Mouse (Mus musculus) midbrain, embryonic 12.5 days (tissue): ENCODE measurements around the gene Hcrtr1. TPM values are rescaled to one million over a fixed set of nuclear protein-coding genes. Genes with fewer than 3 reads are reported as not detected.

ENCODE experiments used
- ATAC-seq: fragments of 200-750 bp; cut with Nextera tagmentation; 2 replicates; pipeline ENCODE4 v1.8.0; 2017; ENCODE audit warnings: low read depth, moderate TSS enrichment, moderate library complexity; ENCODE audit not compliant: low FRiP score
- H3K27ac ChIP-seq: fragments of 300-500 bp; sonication (generic); replicated peaks from 2 replicates; pipeline ENCODE4 v1.5.1; 2016; ENCODE audit warnings: mild to moderate bottlenecking
- H3K27me3 ChIP-seq: fragments of 300-500 bp; sonication (generic); 2 replicates; pipeline ENCODE4 v1.6.1; 2016; ENCODE audit warnings: mild to moderate bottlenecking
- H3K36me3 ChIP-seq: fragments of 300-500 bp; sonication (generic); 2 replicates; pipeline ENCODE4 v1.6.1; 2016
- H3K4me1 ChIP-seq: fragments of 300-500 bp; sonication (generic); 2 replicates; pipeline ENCODE4 v1.6.1; 2016
- H3K4me2 ChIP-seq: fragments of 300-500 bp; sonication (generic); replicated peaks from 2 replicates; pipeline ENCODE4 v1.6.1; 2016; ENCODE audit warnings: mild to moderate bottlenecking, moderate library complexity
- H3K4me3 ChIP-seq: fragments of 300-500 bp; sonication (generic); 2 replicates; pipeline ENCODE4 v1.5.1; 2016; ENCODE audit warnings: mild to moderate bottlenecking
- H3K9ac ChIP-seq: fragments of 300-500 bp; sonication (generic); replicated peaks from 2 replicates; pipeline ENCODE4 v1.6.1; 2016; ENCODE audit warnings: mild to moderate bottlenecking, moderate library complexity
- H3K9me3 ChIP-seq: fragments of 300-500 bp; sonication (generic); 2 replicates; pipeline ENCODE4 v1.6.1; 2016; ENCODE audit warnings: mild to moderate bottlenecking
- WGBS: fragments of 180-500 bp; shearing (Covaris S2); methylation state at CpG from one replicate; pipeline ENCODE4 v1.1.7; 2016; 5-methylcytosine and 5-hydroxymethylcytosine counted together
- polyA plus RNA-seq: library from polyadenylated mRNA; unstranded; fragments of >200 nt; fragmentation: Nextera tagmentation; extraction: Ambion mirVana; gene quantifications from 2 replicates; pipeline ENCODE4 v1.2.1, GENCODE M21; 2016

Hcrtr1 gene
- 0.47 and 0.48 TPM in 2 replicates for polyA plus RNA-seq

- Histone ChIP-seq H3K36me3 (no peaks in the 10 kb centered on the region), H3K4me1 (peaks cover 24% of the 10 kb centered on the region), H3K4me2 (peak within 1 kb of the TSS; percentile 90), H3K27me3 (peaks cover 72% of the 10 kb centered on the region), H3K27ac (no peak within 1 kb of the TSS), H3K4me3 (peak within 1 kb of the TSS; percentile 45), H3K9me3 (no peaks in the 10 kb centered on the region), H3K9ac (peak within 1 kb of the TSS; percentile 46)
- WGBS = 2% methylated on average over 12 of the region's 15 CpGs
- no peak for ATAC-seq
Measured at GRCm38 (mm10) chr4:130139214-130139492, at the start of gene Hcrtr1. Hcrtr1 (minus strand) TSS chr4:130139359.

DNA sequence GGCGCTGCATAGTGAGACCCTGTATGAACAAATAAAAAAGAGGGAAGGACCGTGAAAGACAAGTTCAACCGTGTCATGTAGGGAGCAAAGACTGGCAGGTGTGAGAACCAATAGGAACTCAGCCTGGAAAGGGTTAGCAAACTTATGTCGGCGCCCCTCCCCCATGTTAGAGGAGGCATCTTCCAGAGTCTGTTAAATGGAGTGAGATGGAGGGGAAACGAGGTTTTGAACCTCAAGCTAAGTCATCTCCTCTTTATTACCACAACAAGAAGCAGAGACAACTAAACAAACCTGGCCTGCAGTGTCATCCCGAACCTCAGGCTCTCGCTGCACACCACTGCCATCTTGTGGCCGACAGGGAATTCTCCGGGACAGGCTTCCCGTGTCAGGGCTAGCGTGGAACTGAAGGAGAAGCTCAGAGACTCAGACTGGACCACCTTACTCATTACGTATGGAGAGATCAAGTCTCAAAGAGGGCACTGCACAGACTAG is 49.7 kb upstream of the Hcrtr1 start:
- H3K4me1 ChIP-seq = no peaks in the 10 kb centered on the region
- no peaks in the 10 kb centered on the region for H3K36me3 ChIP-seq
- peak overlapping the region; percentile 32 for H3K4me2 ChIP-seq
- H3K9ac ChIP-seq = no peak overlapping the region
- H3K27me3 ChIP-seq = peaks cover 10% of the 10 kb centered on the region; the same call in 1 of the 2 replicates
- no peaks in the 10 kb centered on the region for H3K9me3 ChIP-seq
- ATAC-seq = peak; percentile 47; the same call in 1 of the 2 replicates
- 4% methylated on average over 13 of the region's 13 CpGs for WGBS
- H3K27ac ChIP-seq = no peak overlapping the region
- no peak overlapping the region for H3K4me3 ChIP-seq

DNA sequence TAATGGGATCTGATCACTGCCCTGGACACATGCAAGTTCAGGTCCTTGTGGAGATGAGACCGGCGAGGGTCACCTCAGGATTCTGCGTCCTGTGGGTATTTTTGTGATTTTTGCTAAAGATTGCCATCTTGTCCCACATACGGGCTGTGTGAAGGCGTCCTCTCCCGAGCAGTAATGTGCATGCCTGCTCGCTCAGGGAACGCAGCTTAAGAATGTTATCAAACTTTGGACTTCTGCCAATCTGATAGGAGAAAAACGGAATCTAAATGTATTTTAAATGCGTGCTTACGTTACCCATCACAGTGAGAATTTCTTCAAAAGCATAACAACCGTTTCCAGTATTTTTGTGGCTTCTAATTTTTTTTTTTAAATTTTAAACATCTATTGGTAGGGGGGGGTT is 47.7 kb upstream of the Hcrtr1 start:
- H3K4me2 ChIP-seq = no peak overlapping the region
- no peaks in the 10 kb centered on the region for H3K4me1 ChIP-seq
- H3K36me3 ChIP-seq = no peaks in the 10 kb centered on the region
- H3K9me3 ChIP-seq = no peaks in the 10 kb centered on the region
- WGBS = 89% methylated on average over 12 of the region's 12 CpGs
- H3K27me3 ChIP-seq = peaks cover 11% of the 10 kb centered on the region; the same call in 1 of the 2 replicates
- H3K4me3 ChIP-seq = no peak overlapping the region
- ATAC-seq = no peak
- H3K27ac ChIP-seq = no peak overlapping the region
- no peak overlapping the region for H3K9ac ChIP-seq

- Histone ChIP-seq H3K36me3 (no peaks in the 10 kb centered on the region), H3K9ac (no peak overlapping the region), H3K9me3 (no peaks in the 10 kb centered on the region), H3K4me2 (no peak overlapping the region), H3K4me1 (no peaks in the 10 kb centered on the region), H3K27ac (no peak overlapping the region), H3K27me3 (peaks cover 11% of the 10 kb centered on the region; the same call in 1 of the 2 replicates), H3K4me3 (no peak overlapping the region)
- ATAC-seq = no peak
- whole genome bisulfite sequencing = 75% methylated on average over 9 of the region's 9 CpGs
Measured at GRCm38 (mm10) chr4:130186450-130186849, 47.3 kb upstream of the Hcrtr1 start.

DNA sequence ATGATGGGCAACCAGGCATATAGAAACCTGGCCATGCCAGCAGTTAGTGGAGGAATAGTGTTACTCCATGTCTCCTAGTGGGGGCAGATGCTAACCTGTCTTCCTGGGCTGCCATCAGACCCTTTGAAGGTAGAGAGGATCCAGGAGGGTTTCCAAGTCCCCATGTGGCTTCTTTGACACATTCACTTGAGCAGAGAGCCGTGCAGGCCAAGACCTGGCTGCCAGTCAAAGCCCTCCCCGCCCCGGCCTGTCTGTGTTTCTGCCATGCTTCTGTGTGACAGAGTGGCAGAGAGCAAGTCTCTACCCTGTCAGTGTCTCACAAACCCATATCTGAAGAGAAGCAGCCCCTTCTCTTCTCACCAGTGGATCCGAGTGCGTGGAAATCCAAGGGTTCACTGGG is 44.7 kb upstream of the Hcrtr1 start:
- no peak overlapping the region for H3K4me2 ChIP-seq
- no peaks in the 10 kb centered on the region for H3K4me1 ChIP-seq
- H3K27me3 ChIP-seq = peaks cover 5% of the 10 kb centered on the region; the same call in 1 of the 2 replicates
- WGBS = 89% methylated on average over 5 of the region's 5 CpGs
- no peaks in the 10 kb centered on the region for H3K9me3 ChIP-seq
- H3K9ac ChIP-seq = no peak overlapping the region
- no peaks in the 10 kb centered on the region for H3K36me3 ChIP-seq
- no peak overlapping the region for H3K27ac ChIP-seq
- H3K4me3 ChIP-seq = no peak overlapping the region
- ATAC-seq = no peak

DNA sequence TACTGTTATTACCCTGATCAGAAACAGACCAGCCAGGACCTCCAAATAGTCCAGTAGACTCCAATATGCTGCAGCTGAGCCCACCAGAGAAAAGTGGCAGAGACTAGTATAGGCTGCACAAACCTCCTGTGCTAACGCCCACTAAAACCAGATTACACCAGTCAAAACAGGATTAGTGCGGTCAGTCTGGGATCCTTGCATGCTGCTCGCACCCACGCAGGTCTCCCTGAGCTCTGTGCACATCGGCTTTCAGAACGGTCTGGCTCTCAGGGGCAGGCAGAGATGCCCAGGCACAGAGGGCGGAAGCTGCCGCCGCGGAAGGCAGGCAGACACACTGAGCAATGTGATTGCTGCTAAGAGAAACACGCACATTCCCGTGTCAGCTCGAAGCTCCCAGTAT is 43.9 kb upstream of the Hcrtr1 start:
- Histone ChIP-seq H3K36me3 (no peaks in the 10 kb centered on the region), H3K4me2 (no peak overlapping the region), H3K9ac (0 out of 2 replicates have a peak overlapping the region, but pooled peaks have one; percentile 21), H3K4me3 (no peak overlapping the region), H3K4me1 (no peaks in the 10 kb centered on the region), H3K27ac (no peak overlapping the region), H3K9me3 (no peaks in the 10 kb centered on the region), H3K27me3 (peaks cover 5% of the 10 kb centered on the region; the same call in 1 of the 2 replicates)
- WGBS = 72% methylated on average over 13 of the region's 13 CpGs
- no peak for ATAC-seq

- Histone ChIP-seq H3K27me3 (peaks cover 10% of the 10 kb centered on the region), H3K9ac (no peak overlapping the region), H3K9me3 (no peaks in the 10 kb centered on the region), H3K36me3 (no peaks in the 10 kb centered on the region), H3K4me1 (no peaks in the 10 kb centered on the region), H3K4me2 (no peak overlapping the region), H3K4me3 (no peak overlapping the region), H3K27ac (no peak overlapping the region)
- 86% methylated on average over 4 of the region's 4 CpGs for WGBS
- no peak for ATAC-seq
Measured at GRCm38 (mm10) chr4:130181886-130182285, 42.7 kb upstream of the Hcrtr1 start.

DNA sequence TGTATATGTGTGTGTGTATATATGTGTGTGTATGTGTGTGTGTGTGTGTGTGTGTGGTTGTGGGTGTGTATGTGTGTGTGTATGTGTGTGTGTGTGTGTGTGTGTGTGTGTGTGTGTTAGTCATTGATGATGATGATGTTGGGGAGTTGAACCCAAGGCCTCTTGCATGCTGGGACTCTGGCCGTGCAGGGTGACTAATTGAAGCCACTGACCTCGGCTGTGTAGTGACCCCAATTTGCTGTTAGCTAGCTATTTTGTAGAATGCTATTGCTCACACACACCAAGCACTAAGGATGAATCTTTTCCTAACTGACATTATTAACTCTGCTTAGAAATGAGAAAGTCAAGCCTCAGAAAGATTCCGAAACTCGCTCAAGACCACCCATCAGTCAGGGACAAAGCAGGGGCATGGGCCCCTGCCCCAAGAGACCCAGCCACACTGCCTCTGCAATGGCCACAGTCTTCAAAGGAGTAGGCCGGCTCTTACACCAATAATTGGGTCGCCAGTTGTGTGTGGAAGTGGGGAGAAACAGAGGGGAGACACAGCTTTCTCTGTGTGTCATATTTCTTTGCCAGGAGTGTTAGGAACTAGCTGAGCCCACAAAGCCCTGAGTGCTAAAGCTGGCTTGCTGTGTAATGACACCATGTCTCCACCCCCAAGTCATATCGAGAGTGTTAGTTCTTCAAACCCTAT is 41.9 kb upstream of the Hcrtr1 start:
- Histone ChIP-seq H3K9me3 (no peaks in the 10 kb centered on the region), H3K4me2 (no peak overlapping the region), H3K9ac (no peak overlapping the region), H3K27ac (no peak overlapping the region), H3K4me1 (no peaks in the 10 kb centered on the region), H3K4me3 (no peak overlapping the region), H3K27me3 (peaks cover 18% of the 10 kb centered on the region), H3K36me3 (no peaks in the 10 kb centered on the region)
- ATAC-seq = no peak
- WGBS = 67% methylated on average over 7 of the region's 7 CpGs

- Histone ChIP-seq H3K4me1 (peaks cover 9% of the 10 kb centered on the region), H3K27ac (no peak overlapping the region), H3K27me3 (peaks cover 30% of the 10 kb centered on the region), H3K36me3 (no peaks in the 10 kb centered on the region), H3K9me3 (no peaks in the 10 kb centered on the region), H3K9ac (no peak overlapping the region), H3K4me3 (no peak overlapping the region), H3K4me2 (no peak overlapping the region)
- ATAC-seq = no peak
- 90% methylated on average over 3 of the region's 3 CpGs for WGBS
Measured at GRCm38 (mm10) chr4:130179876-130180275, 40.7 kb upstream of the Hcrtr1 start.

DNA sequence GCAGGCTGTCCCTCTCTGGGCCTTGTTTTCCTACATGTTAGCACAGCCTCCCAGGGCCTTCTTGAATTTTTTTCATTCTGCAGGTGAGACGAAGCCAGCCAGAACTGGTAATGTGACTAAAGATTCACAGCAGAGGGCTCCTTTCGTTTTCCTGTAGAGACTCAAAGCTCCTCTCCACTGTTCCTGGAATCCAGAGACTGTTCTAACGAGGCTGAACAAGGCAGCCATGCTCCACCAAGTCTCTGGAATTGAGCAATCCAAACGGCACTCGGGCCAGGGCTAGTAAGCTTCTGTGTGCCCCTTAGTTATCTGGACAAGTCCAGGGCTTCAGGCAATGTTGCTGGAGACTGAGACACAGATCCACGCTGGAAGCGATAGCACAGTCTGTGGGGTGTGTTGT is 38.4 kb upstream of the Hcrtr1 start:
- Histone ChIP-seq H3K9ac (no peak overlapping the region), H3K4me3 (no peak overlapping the region), H3K4me2 (no peak overlapping the region), H3K27ac (no peak overlapping the region), H3K4me1 (peaks cover 15% of the 10 kb centered on the region), H3K27me3 (peaks cover 47% of the 10 kb centered on the region), H3K36me3 (no peaks in the 10 kb centered on the region), H3K9me3 (no peaks in the 10 kb centered on the region)
- WGBS = 66% methylated on average over 7 of the region's 7 CpGs
- no peak for ATAC-seq

GRCm38 (mm10) chr4:130177087-130177486 is 37.9 kb upstream of the Hcrtr1 start:
- Histone ChIP-seq H3K27ac (no peak overlapping the region), H3K4me3 (no peak overlapping the region), H3K36me3 (no peaks in the 10 kb centered on the region), H3K9ac (no peak overlapping the region), H3K4me2 (no peak overlapping the region), H3K27me3 (peaks cover 47% of the 10 kb centered on the region), H3K4me1 (peaks cover 15% of the 10 kb centered on the region), H3K9me3 (no peaks in the 10 kb centered on the region)
- no peak for ATAC-seq
- 85% methylated on average over 4 of the region's 4 CpGs for WGBS

GRCm38 (mm10) chr4:130176156-130176720 is 37.1 kb upstream of the Hcrtr1 start:
- 81% methylated on average over 5 of the region's 5 CpGs for WGBS
- H3K27me3 ChIP-seq = peaks cover 47% of the 10 kb centered on the region

More at GRCm38 (mm10) chr4:130176156-130176720, 37.1 kb upstream of the Hcrtr1 start:
- H3K9ac ChIP-seq = no peak overlapping the region
- no peaks in the 10 kb centered on the region for H3K9me3 ChIP-seq
- no peak overlapping the region for H3K4me3 ChIP-seq
- no peaks in the 10 kb centered on the region for H3K36me3 ChIP-seq
- no peak for ATAC-seq
- no peak overlapping the region for H3K4me2 ChIP-seq
- H3K27ac ChIP-seq = no peak overlapping the region
- H3K4me1 ChIP-seq = peaks cover 17% of the 10 kb centered on the region
